ENCODE assay signal across 12 mouse cellular contexts in the genomic region with DNA sequence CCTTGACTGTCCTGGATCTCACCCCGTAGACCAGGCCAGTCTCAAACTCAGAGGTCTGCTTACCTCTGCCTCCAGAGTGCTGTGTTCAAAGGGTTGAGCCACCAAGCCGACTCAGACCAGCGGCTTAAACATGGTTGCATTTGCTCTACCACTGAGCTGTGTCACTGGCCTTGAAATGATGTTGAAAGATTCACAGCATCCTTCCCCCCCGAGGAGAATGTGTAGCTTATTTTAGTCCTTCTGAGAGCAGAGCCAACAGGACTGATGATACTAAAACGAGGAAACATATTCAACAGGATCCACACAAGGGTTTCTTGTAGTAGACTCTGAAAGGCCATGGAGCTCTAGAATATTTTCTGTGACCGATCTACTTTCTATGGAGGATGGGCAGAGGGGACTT. TPM values are rescaled to one million over a fixed set of nuclear protein-coding genes. Genes with fewer than 3 reads are reported as not detected.
"Had no signal": no experiment of that assay in that cellular context is flagged by ENCODE, and none has a peak within 500 bp of the region (broad histone marks: within the 10 kb centered on the region; RNA-seq: fewer than 3 reads in every experiment).

No protein-coding gene starts in this region.

- H3K4me3 ChIP-seq: limb, embryonic 10.5 days; midbrain, embryonic 10.5 days; myocyte; neural tube, embryonic 15.5 days had no signal

- H3K36me3 ChIP-seq: limb, embryonic 10.5 days; midbrain, embryonic 10.5 days; neural tube, embryonic 15.5 days had no signal

- DNase-seq: kidney, adult 2 months; kidney, postnatal 25 days; midbrain, embryonic 14.5 days; right cerebral cortex, postnatal 4 days; spleen, adult 18-20 months; thymus, adult 18-20 months; thymus, postnatal 25 days had no signal

- H3K27ac ChIP-seq: limb, embryonic 10.5 days; midbrain, embryonic 10.5 days; neural tube, embryonic 15.5 days had no signal

- H3K9me3 ChIP-seq: limb, embryonic 10.5 days; midbrain, embryonic 10.5 days; neural tube, embryonic 15.5 days had no signal

RNA-seq across cellular contexts. Expression of gene Tuba8, which starts 5.4 kb away (rescaled TPM):
- polyA plus RNA-seq: myocyte had no signal

RNA-seq across cellular contexts. Expression of gene Usp18, which starts 29.8 kb away (rescaled TPM):
- total RNA-seq: left cerebral cortex, postnatal 14 days had no signal
